Mouse (Mus musculus): ENCODE results near the gene Prkn.
A peak's percentile ranks its signal among the peaks of the same experiment; 100 is the strongest.
"Not testable (repeated sequence)": the region's sequence is repeated elsewhere in the genome, so short reads cannot be mapped to it uniquely, and the experiment has no call there.

The Prkn gene

DNA sequence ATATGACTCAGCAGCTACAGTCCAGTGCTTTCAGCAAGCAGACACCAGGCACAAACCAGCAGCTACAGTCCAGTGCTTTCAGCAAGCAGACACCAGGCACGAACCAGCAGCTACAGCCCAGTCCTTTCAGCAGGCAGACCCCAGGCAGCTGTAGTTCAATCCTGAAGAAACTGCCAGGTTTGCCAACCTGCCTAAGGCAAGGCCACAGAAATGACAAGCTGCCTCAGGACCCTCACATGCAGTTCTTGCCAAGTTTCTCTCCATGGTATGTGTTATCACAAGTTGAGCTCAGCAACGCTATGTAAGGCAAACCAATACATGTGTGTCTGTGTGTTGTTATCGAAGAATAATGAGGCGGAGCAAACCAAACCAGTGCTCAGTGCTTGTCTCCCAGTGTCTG is 1091.5 kb downstream of the Prkn start:
- DNase-seq: no peak

DNA sequence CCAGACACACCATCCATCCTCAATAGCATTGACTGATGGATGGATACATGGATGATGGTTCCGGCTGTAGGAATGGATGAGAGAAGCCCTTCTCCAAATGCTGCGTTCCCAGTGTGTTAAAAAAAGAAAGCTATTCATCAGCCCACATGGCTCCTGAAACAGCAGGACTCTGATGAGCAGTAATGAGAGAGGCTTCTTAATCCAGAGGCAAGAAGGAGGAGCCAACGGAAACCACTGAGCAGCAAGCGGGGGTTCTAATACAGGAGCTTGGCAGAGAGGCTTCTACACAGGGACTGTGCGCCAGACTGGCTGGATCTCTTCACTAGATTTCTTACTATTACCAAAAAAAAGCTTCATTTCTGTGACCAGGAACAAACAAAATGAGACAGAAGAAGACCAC is 1093.6 kb downstream of the Prkn start:
- no peak for DNase-seq

DNA sequence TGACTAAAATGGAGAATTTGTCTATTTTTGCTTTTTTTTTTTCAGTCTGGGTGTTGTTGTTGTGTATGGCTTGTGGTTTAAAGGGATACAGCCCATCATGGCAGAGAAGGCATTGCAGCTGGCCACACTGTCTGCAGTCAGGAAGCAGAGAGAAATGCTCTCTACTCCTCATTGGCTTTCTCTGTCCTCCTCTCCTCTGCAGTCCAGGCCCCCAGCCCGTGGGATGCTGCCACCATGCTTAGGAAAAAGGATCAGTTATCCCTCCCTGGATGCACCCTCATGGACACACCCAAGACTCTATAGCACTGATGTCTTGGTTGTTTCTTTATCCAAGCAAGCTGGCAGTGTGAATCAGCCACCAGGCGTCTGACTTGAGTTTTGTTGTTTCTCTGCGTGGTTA is 1107.3 kb downstream of the Prkn start:
- no peak for DNase-seq

DNA sequence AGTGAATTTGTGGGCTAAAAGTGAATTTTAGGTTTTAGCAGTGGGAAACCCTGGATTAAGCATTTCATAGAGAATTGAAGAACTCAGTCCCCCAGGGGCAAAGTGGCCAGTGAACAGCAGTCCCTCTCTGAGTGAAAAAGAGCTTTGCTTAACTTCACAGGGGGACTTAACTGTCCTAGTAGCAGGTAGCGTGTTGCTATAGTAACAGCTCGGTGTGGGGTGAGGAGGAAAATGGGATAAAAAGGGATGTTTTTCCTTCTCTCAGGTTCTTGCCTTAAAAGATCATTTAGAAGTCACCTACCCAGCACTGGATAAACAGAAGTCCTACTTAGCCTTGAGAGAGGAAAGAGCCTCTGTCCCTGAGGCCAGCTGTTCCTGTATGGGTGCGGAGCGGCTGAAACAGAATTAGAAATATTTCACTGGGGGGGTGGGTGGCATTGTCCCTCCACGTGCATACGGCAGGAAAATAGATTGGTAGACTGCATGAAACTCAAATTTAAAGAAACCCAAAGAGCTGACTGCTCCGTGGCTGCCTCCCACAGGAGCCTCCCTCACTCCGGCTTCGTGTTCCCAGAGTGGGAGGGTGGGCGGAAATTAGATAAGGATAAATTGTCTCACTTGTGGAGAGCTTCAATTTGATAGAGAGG is 1109.5 kb downstream of the Prkn start:
- DNase-seq: no peak

DNA sequence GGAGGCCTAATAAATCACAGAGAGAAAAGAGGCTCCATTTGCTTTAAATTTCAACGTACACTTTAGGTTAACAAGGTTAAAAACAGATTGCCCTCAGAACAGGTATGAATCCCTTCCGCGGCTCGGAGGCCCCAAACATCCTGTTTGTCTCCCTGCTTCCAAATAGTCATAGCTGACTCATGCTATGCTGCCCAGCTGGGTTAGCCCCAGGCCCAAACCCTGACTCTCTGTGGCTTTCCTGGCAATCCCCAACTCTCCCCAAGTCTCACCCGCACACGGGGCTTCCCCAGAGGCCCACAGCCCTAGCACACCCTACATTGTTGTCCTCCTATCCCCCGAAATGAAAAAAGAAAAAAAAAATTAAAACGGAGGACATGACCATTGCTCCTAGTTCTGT is 1110.0 kb downstream of the Prkn start:
- DNase-seq: no peak

DNA sequence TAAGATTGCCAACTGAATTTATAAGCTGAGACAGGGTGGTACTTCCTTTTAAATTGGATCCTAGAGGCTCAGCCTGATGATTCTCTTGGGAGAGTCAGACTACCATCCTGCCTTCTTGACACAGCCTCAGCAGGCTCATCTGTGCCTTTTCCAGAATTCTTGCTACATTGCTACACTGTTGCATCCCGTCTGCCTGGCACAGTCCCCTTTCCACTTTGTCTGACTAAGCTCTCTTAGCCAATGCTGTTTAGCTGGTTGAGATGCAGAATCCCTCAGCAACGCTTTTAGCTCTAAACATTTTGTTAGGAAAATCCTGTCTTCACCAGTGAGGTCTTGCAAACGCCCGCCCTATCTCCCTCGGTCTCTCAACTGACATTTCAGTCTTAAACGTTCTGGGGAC is 1115.1 kb downstream of the Prkn start:
- DNase-seq: no peak

DNA sequence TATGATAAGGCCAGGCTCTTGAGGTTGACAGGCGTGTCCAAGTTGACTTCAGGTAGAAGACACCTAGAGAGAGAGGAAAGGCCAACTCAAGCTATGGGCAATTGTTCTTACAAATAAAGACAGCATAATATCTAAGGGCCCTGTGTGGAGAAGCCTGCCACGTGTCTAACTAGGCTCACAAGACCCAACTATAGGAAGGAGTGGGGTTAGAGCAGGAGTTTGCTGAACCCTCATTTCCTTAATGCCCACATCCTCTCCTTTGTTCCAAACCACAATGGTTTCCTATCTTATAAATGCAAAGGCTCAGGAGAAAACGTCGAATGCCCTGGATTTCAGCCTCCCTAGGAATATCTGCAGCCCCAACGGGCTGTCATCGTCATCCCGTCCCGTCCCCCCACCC is 1120.3 kb downstream of the Prkn start:
- no peak for DNase-seq

DNA sequence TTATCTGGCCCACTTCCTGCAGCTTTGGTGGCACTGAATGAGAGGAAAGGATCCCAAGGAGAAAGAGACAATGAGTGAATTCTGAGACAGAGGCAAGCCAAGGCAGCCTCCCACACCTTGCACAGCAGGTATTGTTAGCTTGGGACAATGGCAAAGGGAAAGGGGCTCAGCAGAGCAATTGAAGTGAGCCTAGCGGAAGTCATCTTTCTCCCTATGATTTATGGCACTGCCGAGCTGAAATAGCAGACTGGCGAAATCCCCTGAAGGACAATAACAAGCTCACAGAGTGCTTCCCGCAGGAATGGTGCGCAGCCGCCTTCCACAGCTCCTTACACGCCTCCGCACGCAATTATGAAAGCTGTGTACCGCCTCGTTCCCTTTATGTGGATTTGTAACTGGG is 1122.6 kb downstream of the Prkn start:
- DNase-seq: no peak

DNA sequence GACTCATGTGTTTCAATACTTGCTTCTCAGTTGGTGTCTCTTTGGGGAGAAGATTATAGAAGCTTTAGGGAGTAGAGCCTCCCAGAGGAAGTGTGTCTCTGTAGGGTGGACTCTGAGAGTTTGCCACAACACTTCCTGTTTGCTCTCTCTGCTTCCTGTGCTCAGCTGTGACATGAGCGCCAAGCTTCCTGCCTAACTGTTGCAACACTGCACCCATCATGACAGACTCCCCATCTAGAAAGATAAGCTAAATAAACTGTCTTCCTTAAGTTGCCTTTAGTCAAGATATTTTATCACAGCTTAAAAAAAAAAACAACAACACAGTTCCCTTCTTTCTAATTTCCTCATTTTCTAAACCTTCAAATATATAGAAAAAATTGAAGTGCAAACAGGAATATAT is 1130.0 kb downstream of the Prkn start:
- DNase-seq: no peak

DNA sequence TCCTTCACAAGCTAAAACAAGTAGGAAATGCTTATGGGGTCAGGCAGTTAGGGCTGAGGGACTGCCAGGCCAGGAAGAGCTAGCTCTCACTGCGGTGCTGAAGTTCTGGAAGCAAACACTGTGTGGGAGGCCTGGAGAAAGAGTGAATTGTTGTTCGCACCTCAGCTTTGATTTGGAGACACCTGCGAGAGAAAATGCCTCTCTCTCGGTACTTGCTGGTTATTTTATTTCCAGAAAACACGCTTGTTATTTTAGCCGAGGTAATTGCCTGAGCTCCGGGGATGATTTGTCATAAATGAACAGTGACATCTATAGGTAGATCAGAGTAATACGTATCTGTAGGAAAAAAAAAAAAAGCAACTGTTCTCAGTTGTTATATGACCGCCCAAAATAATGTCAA is 1132.4 kb downstream of the Prkn start:
- no peak for DNase-seq

DNA sequence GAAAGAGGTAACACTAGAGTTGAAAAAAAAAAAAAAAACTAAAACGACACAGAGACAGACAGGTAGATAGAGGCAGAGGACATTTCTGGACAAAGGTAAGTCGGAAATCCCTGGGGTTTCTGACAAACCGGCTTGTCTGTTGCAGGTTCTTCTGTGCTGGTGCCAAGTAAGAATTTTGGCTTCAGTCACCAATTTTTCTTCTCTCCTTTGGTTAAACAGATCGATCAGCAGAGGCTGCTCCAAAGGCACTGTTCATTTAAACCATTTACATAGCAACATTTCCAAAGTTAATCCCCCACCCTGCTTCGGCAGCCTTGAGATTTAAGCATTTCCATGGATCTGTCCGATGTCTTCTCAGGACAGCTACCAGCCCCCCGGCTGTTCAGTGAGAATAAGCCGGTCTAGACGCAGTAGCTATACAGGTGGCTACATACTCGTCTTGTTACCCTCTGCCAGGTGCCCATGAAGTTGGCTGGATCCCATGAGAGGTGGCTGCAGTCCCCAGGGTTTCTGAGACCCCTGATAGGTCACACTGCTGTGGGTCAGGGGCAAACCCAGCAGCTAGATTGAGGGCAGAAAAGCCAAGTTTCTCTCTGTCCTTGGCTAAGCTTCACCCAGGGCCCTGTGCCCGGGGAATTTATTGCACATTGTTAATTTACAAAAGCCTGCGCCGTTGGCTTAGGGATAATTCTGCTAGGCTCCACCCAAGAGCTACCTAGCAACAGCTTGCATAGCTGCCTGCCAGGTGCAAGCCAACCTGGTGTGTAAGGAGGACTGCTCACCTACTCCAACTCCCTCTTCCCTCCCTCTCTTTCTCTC is 1133.0 kb downstream of the Prkn start:
- no peak for DNase-seq

DNA sequence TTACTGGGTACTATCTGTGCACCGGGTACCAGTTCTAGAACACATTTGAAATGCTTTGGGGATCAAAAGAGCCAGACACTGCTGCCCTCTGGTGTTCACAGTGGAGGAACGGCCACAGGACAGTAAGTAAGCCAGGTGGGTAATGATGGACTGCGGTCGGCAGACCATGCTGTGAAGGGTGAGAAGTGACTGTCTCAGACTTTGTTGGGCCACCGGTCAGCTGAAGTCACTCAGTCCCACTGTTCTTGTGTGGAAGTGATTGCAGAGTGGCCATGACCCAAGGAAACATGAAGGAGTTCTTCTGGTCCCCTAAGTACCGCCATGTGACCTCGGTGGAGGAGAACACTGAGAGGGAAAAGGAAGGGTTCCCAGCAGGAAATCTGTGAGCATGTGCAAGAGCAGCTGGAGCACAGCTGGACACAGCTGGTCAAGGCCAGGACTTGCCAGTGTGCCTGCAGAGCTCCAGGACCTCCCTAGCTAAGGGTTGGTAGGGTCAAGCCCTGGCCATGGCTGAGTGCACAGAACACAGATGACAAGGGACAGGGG is 1135.0 kb downstream of the Prkn start:
- DNase-seq: peak in 1 of 2 experiments; percentile 5

DNA sequence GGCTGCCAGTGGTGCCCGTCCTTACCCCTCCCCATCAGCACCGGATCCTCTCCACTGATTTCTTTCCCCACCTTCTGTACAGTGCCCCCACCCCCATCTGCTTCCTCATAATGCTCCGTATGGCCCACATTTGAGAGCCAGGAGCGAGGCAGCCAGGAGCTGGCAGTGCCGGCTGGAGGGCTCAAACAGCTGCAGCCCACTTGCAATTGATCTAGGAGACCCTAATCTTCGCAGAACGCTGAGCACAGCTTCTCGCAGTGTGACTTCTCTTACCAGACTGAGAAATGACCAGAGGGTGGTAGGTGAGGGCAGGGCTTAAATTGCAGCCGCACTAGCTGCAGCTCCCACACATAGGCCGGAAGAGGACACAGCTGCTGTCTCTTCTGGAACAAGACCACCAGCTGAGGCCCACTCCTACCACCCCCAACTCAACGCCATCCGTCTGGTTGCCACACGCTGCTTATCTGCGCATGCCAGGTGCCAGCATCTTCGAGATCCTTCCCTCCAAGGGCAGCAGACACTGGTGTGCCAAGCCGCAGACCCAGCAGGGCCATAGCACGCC is 1138.2 kb downstream of the Prkn start:
- no peak for DNase-seq

DNA sequence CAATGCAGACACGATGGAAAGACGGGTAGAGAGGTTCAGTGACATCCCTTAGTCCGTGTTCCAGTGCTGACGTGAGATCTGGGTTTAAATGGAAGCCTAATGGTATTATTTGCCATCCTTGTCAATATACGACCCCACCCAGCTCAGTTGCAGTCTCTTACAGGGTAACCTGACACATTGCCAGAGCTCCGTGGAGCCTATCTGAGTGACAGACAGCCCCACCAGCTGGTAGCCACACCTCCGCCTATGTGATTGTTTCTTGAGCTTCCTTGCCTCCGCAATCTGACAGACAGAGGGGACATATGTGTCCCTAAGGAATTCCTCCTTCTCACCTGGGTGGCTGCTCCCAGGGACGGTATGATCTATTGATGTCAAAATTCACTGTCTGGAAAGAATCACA is 1141.5 kb downstream of the Prkn start:
- no peak for DNase-seq

DNA sequence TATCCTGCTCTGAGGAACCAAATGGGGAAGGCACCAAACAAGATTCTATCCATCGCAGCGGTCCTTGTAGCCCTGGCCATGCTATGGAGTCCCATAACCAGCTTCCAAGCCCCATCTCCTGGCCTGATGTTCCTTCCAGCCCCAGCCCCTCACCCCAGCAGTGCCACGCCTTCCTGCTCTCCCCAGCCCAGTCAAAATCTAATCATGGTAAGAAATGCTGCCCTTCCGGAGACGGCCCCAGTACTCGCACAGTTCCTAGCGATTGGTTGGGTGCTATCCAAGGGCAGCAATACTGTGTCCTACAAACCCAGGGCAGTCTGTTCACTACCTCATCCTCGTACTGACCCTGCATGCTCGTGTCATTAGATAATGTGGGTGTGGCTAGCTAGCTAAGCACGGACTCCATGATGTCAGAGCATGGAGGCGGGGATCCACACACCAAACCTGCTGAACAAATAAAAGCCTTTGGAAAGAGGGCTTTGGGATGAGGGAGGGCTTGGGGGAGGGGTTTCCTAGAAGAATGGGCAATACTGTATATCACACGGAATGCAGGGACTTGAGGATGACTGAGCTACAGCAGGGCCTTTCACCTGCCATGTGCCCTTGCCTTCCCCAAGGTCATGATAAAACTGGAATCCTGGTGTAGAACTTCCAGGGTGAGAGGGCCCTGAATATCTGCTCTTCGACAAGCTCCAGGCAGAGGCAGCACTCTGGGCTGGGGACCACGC is 1148.1 kb downstream of the Prkn start:
- DNase-seq: no peak

DNA sequence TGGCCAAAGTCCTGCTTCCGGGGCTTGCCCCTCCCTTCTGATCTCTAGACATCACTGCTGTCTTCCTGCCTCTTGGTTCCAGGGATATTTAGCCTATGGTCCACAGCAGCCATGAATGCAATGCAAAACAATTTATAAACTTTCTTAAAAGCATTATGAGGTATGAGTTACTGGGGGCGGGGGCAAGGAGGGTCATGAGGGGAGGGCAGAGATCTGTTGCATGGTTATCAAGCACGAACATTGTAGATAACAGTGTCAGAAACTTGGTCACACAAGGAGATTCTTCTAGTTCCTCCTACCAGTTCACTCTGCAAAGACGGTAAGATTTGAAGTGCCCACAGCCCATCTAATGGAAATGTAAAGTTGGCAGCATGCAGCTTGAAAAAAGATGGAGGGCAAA is 1149.1 kb downstream of the Prkn start:
- no peak for DNase-seq

DNA sequence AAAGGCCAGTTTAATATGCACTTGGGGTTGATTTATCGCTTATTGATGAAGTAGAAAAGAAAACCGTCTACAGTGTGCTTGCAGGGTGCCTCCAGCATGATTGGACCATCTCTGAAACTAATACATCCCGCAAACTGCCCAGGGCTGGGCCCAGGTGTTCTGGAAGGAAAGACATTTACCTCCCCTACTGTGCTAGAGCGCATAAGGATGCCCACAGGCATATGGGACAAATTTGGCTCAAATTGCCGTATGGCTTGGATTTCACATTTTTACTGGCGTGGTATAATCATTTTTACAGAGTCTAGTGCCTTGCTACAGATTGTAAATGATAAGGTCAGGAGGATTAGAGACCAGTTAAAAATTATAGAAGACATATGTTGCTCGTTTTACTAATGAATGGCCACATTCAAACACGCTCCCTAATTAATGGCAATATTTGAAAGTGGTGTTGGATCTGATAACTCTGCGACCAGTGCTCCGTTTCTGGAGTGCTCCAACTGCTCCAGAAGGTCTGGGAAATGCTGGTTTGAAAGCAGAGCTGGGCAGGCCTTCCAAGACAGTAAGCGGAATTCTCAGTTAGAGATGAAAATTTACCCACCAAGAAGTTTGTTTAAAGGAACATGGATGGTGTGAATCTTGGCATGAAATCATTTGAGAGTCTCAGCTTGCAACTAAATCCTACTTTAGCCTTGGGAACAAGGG is 1150.4 kb downstream of the Prkn start:
- no peak for DNase-seq

DNA sequence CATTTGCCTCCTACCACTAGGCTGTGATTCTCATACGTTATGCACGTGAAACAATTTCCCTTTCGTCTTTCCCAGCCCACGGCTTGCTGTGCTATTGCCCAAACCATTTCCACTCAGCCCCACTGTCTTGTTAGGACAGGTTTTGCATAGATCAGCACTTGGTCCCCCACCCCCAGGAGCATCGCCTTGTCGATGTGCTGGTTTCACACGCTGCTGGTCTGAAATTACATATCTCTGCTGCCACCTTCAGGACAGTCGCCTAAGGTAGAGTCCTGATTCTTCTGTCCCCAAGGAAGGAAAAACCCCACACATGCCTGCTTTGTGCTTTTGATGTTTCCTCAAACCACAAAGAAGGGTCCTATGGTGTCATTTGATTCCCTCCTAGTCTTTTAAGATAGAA is 1153.1 kb downstream of the Prkn start:
- peak in 1 of 2 experiments; percentile 14 for DNase-seq

DNA sequence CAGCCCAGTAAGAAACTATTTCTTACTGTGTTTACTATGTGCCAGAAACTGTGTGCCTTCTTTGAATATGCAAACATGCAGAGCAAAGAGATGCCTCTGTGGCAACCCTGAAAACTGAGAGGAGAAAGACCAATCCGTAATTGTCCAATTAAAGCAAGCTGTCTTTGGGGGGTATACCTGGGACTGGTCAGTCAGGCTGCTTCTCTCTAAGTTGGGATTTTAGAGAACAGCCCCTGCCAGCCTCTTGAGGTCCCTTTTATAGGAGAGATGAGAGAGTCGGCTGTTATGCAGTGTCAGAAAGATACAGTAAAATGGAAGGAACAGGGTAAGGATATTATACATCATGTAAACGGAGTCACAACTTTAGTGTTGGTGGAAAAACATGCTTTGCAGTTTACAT is 1154.1 kb downstream of the Prkn start:
- DNase-seq: no peak

DNA sequence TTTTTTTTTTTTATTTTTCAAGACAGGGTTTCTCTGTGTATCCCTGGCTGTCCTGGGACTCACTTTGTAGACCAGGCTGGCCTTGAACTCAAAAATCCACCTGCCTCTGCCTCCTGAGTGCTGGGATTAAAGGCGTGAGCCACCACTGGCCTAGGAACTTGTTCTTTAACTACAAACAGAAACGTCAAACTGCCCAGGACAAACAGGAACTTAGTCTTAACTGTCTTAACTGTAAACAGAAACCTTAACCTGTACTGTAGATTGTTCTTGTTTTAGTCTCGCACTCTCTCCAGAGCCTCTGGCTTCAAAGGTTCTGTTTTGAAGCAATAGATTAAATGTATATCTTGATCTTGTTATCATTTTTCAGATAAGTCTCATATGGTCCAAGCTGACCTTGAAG is 1154.6 kb downstream of the Prkn start:
- DNase-seq: not testable (repeated sequence)

DNA sequence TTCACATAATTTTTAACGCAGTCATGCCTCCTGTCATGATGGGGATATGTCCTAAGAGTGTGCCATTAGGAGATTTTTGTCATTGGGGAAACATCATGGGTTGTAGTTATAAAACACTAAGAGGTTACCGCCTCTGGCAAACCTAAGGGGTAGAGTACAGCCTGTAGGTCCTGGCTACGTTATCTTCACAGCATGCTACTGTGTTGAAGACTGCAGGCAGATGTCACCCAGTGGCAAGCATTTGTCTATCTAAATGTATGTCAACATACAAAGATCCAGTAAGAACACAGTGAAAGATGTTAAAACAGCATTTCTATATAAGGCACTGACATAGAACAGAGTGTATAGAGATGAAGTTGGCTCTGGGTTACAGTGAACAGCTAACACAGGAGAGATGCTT is 1155.3 kb downstream of the Prkn start:
- DNase-seq: no peak

DNA sequence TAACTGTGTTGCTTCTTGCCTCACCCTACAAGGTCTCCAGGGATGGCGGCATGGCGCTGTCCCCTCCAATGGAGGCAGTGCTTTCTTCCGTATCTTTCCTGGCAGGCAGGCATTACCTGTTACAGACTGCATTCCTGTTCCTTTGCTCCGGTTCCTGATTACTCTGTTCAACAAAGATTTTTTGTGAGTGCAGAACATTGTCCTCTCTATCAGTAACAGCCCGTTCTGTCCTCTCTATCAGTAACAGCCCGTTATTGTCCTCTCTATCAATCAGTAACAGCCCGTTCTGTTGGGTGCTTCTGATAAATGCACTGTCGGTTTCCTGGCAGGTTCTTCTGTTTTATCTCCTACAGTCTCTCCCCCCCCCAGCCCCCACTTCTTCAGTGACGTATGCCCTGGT is 1156.1 kb downstream of the Prkn start:
- DNase-seq: no peak

DNA sequence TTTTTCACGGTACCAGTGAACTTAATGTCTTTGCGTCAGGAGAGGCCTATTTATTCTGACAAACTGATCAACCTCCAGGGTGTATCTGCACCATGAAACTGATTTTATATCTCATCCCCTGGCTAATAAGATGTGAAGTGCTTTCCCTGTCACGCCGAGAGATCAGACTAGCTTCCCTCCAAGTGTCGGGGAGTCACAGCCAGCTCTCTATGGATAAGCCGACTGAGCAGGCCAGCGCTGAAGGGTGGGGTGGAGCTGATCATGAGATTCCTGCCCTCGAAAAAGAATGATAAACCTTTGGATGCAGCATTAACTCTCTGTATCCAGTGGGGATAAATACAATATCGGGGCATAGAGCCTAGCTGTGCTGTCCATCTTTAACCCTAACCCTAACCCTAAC is 1160.1 kb downstream of the Prkn start:
- no peak for DNase-seq

Measured in spleen, adult 18-20 months (tissue).